Mouse (Mus musculus) heart, postnatal 0 days (tissue): Measurements from ENCODE around the gene Plcl1. TPM values are rescaled to one million over a fixed set of nuclear protein-coding genes. Genes with fewer than 3 reads are reported as not detected.
A peak's percentile ranks its signal among the peaks of the same experiment; 100 is the strongest.

Source experiments
- ATAC-seq: fragments of 200-750 bp; cut with Nextera tagmentation; 2 replicates; pipeline ENCODE4 v1.8.0; 2017; ENCODE audit warnings: low read depth, moderate number of reproducible peaks, moderate library complexity; ENCODE audit not compliant: insufficient read depth
- DNase-seq: peaks from one replicate; pipeline ENCODE4 v3.0.0-alpha.2; 2016; ENCODE audit warnings: low spot score
- H3K27ac ChIP-seq: fragments of 300-500 bp; sonication (generic); 2 replicates; pipeline ENCODE4 v1.5.1; 2014; ENCODE audit warnings: low read depth, mild to moderate bottlenecking
- H3K27me3 ChIP-seq: fragments of 300-500 bp; sonication (generic); 2 replicates; pipeline ENCODE4 v1.6.1; 2014; ENCODE audit warnings: low read length, mixed read lengths; ENCODE audit not compliant: control insufficient read depth, insufficient read depth
- H3K36me3 ChIP-seq: fragments of 300-500 bp; sonication (generic); replicated peaks from 2 replicates; pipeline ENCODE4 v1.6.1; 2014; ENCODE audit warnings: low read length, mixed read lengths; ENCODE audit not compliant: control insufficient read depth, insufficient read depth
- H3K4me1 ChIP-seq: fragments of 300-500 bp; sonication (generic); 2 replicates; pipeline ENCODE4 v1.6.1; 2014; ENCODE audit warnings: antibody characterized with exemption; ENCODE audit not compliant: control insufficient read depth, insufficient read depth
- H3K4me2 ChIP-seq: fragments of 300-500 bp; sonication (generic); 2 replicates; pipeline ENCODE4 v1.6.1; 2014; ENCODE audit warnings: low read depth, mild to moderate bottlenecking, low read length, moderate library complexity
- H3K4me3 ChIP-seq: fragments of 300-500 bp; sonication (generic); 2 replicates; pipeline ENCODE4 v1.5.1; 2014; ENCODE audit warnings: low read depth, low read length
- H3K9ac ChIP-seq: fragments of 300-500 bp; sonication (generic); replicated peaks from 2 replicates; pipeline ENCODE4 v1.6.1; 2014; ENCODE audit warnings: low read depth, low read length, mixed read lengths
- H3K9me3 ChIP-seq: fragments of 300-500 bp; sonication (generic); replicated peaks from 2 replicates; pipeline ENCODE4 v1.6.1; 2016; ENCODE audit warnings: low read length; ENCODE audit not compliant: control insufficient read depth
- CTCF ChIP-seq: IDR thresholded peaks from 2 replicates; pipeline ENCODE4 v1.5.1; 2016; ENCODE audit warnings: antibody characterized with exemption, control low read depth, low read depth
- EP300 ChIP-seq: IDR thresholded peaks from 2 replicates; pipeline ENCODE4 v1.6.1; 2016; ENCODE audit warnings: antibody characterized with exemption, low read depth
- WGBS: fragments of 180-500 bp; shearing (Covaris S2); extraction: QIAGEN DNeasy Blood & Tissue Kit; methylation state at CpG from one replicate; pipeline ENCODE4 v1.1.7; 2014; 5-methylcytosine and 5-hydroxymethylcytosine counted together
- polyA plus RNA-seq: library from polyadenylated mRNA; unstranded; fragments of >200 nt; fragmentation: Nextera tagmentation; extraction: Ambion mirVana; gene quantifications from 2 replicates; pipeline ENCODE4 v1.2.1, GENCODE M21; 2015
- total RNA-seq: library from RNA; depleted of rRNA; stranded (reverse); fragments of >200 nt; gene quantifications from 2 replicates; pipeline ENCODE4 v1.2.3, GENCODE M21; 2014; ENCODE audit warnings: low replicate concordance; rRNA removed

Gene Plcl1
- total RNA-seq (0.11 and 1.0 TPM in 2 replicates), polyA plus RNA-seq (0.85 and 1.2 TPM in 2 replicates)

- Histone ChIP-seq H3K4me1 (peaks cover 12% of the 10 kb centered on the region; the same call in 1 of the 2 replicates), H3K27me3 (no peaks in the 10 kb centered on the region), H3K36me3 (no peaks in the 10 kb centered on the region), H3K9me3 (no peaks in the 10 kb centered on the region), H3K4me3 (peak within 1 kb of the TSS; percentile 66), H3K4me2 (peak within 1 kb of the TSS; percentile 69), H3K27ac (peak within 1 kb of the TSS; percentile 52), H3K9ac (peak within 1 kb of the TSS; percentile 47)
- 1% methylated on average over 51 of the region's 51 CpGs for WGBS
- TF ChIP-seq CTCF (no peak), EP300 (no peak)
- peak; percentile 98 for ATAC-seq
- DNase-seq, result peak; percentile 91
Observed at GRCm38 (mm10) chr1:55405272-55406022, at the start of gene Plcl1. Plcl1 (plus strand) TSS chr1:55405921.

GRCm38 (mm10) chr1:55362634-55363033, 43.1 kb upstream of the Plcl1 start:
- 54% methylated on average over 37 of the region's 49 CpGs for WGBS
- H3K9ac ChIP-seq, result no peak overlapping the region
- peaks cover 23% of the 10 kb centered on the region for H3K27me3 ChIP-seq
- H3K4me1 ChIP-seq, result no peaks in the 10 kb centered on the region; the same call in 1 of the 2 replicates
- DNase-seq, result no peak
- H3K36me3 ChIP-seq, result no peaks in the 10 kb centered on the region
- H3K9me3 ChIP-seq, result peaks cover 8% of the 10 kb centered on the region
- no peak overlapping the region for H3K27ac ChIP-seq
- peak overlapping the region; percentile 65; the same call in 1 of the 2 replicates for H3K4me2 ChIP-seq
- peak overlapping the region; percentile 56 for H3K4me3 ChIP-seq
- no peak; the same call in 1 of the 2 replicates for ATAC-seq
- no peak for TF ChIP-seq EP300
- no peak for TF ChIP-seq CTCF

GRCm38 (mm10) chr1:55363044-55363565, 42.6 kb upstream of the Plcl1 start, which contains the start of gene Boll:
Boll (minus strand) TSS chr1:55363469.
- Histone ChIP-seq H3K9me3 (peaks cover 8% of the 10 kb centered on the region), H3K36me3 (no peaks in the 10 kb centered on the region), H3K27ac (no peak within 1 kb of the TSS), H3K4me1 (no peaks in the 10 kb centered on the region; the same call in 1 of the 2 replicates), H3K4me2 (peak within 1 kb of the TSS; percentile 65), H3K4me3 (peak within 1 kb of the TSS; percentile 56), H3K27me3 (peaks cover 23% of the 10 kb centered on the region), H3K9ac (no peak within 1 kb of the TSS)
- WGBS, result 14% methylated on average over 55 of the region's 68 CpGs
- ATAC-seq (peak; percentile 75), DNase-seq (peak; percentile 10)
- no peak for TF ChIP-seq EP300
- TF ChIP-seq CTCF, result peak; percentile 53

DNA sequence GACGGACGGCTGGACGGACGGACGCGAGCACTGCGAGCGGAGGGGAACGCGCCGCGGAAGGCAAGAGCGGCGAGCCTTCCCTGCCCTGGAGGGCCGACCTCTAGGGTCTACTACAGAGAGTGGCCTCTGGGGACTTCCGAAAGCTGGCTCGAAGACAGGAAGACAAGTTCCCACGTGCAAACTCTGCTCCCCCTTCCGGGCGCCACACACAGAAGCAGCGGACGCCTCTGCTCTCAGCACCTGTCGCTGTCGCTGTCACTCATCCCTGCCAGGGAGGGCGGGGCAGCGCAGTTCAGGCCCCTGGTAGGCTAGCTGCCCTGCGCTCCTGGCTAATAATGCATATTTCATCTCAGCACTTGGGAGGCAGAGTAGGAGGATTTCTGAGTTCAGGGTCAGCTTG, 42.1 kb upstream of the Plcl1 start:
- Histone ChIP-seq H3K4me1 (no peaks in the 10 kb centered on the region; the same call in 1 of the 2 replicates), H3K27me3 (peaks cover 23% of the 10 kb centered on the region), H3K36me3 (no peaks in the 10 kb centered on the region), H3K4me3 (peak overlapping the region; percentile 56), H3K9ac (no peak overlapping the region), H3K4me2 (peak overlapping the region; percentile 65), H3K9me3 (peaks cover 8% of the 10 kb centered on the region), H3K27ac (no peak overlapping the region)
- WGBS, result 1% methylated on average over 27 of the region's 27 CpGs
- TF ChIP-seq EP300, result no peak
- no peak for TF ChIP-seq CTCF
- ATAC-seq (peak; percentile 68), DNase-seq (peak; percentile 31)

DNA sequence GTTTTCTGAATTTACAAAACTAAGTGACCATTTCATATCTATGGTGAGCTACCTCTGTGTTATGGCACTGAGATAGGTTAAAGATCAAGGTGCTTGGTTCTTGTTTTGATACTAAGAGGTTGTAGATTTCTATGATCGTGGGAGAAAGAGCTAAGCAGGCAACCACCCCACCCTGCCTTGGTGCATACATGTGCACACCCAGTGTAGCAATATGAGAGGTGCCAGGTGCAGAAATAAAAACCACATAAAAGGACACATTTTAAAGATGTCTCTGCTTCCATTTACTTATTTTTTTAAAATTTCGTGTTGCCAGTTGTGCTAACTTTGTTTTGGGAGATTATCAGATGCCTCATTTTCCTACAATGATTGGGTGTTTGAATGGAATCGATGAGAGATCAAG, 33.1 kb upstream of the Plcl1 start:
- Histone ChIP-seq H3K27me3 (no peaks in the 10 kb centered on the region), H3K4me2 (no peak overlapping the region), H3K36me3 (no peaks in the 10 kb centered on the region), H3K9me3 (no peaks in the 10 kb centered on the region), H3K27ac (no peak overlapping the region), H3K9ac (no peak overlapping the region), H3K4me3 (no peak overlapping the region), H3K4me1 (no peaks in the 10 kb centered on the region)
- DNase-seq (no peak), ATAC-seq (no peak)
- 66% methylated on average over 3 of the region's 3 CpGs for WGBS
- TF ChIP-seq CTCF, result no peak
- no peak for TF ChIP-seq EP300
